Mouse (Mus musculus) urinary bladder, postnatal 4 days (tissue): ENCODE results near the gene Vmn2r17.

Experiments
- DNase-seq, 2 experiments: peaks; one replicate each; pipeline ENCODE4 v3.0.0; 2021 to 2022; ENCODE audit warnings: low spot score in 2 of 2

The Vmn2r17 gene

GRCm38 (mm10) chr5:109419388-109419787 is at the start of gene Vmn2r17:
Vmn2r17 (plus strand) TSS chr5:109419688.
- no peak for DNase-seq

- DNase-seq, result no peak
Observed at GRCm38 (mm10) chr5:109466576-109467506, 47.4 kb downstream of the Vmn2r17 start.

DNA sequence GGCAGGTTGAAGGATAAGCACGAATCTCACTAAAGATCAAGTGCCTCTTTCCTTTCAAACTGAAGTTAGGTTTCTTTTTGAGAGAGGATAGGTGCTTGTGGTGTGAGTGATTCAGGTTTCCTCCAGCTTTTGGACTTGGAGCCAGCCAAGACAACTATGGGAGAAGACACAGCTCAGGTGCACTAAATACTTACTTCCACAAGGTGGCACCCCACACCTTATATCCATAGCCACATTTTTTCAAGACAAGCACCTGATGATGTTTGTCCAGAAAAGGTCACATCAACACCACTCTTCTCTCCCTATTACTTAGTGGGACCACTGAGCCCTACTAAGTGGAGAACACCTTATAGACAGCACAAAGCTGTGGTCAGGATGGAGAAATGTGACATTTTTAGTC is 87.2 kb downstream of the Vmn2r17 start:
- no peak for DNase-seq
